Mouse (Mus musculus) heart, embryonic 12.5 days (tissue): ENCODE measurements around the gene Ddias. TPM values are rescaled to one million over a fixed set of nuclear protein-coding genes. Genes with fewer than 3 reads are reported as not detected.

Source experiments
- ATAC-seq: fragments of 200-750 bp; cut with Nextera tagmentation; 2 replicates; pipeline ENCODE4 v1.8.0; 2017; ENCODE audit warnings: moderate TSS enrichment, moderate library complexity; ENCODE audit not compliant: insufficient number of reproducible peaks, low FRiP score
- H3K27ac ChIP-seq: fragments of 300-500 bp; sonication (generic); 2 replicates; pipeline ENCODE4 v1.5.1; 2016; ENCODE audit warnings: mild to moderate bottlenecking, moderate library complexity; ENCODE audit not compliant: poor library complexity, severe bottlenecking
- H3K27me3 ChIP-seq: fragments of 300-500 bp; sonication (generic); replicated peaks from 2 replicates; pipeline ENCODE4 v1.6.1; 2016; ENCODE audit warnings: mild to moderate bottlenecking, moderate library complexity
- H3K36me3 ChIP-seq: fragments of 300-500 bp; sonication (generic); 2 replicates; pipeline ENCODE4 v1.6.1; 2016; ENCODE audit warnings: mild to moderate bottlenecking, moderate library complexity
- H3K4me1 ChIP-seq: fragments of 300-500 bp; sonication (generic); replicated peaks from 2 replicates; pipeline ENCODE4 v1.6.1; 2016; ENCODE audit warnings: mild to moderate bottlenecking
- H3K4me2 ChIP-seq: fragments of 300-500 bp; sonication (generic); 2 replicates; pipeline ENCODE4 v1.6.1; 2016; ENCODE audit warnings: mild to moderate bottlenecking, moderate library complexity
- H3K4me3 ChIP-seq: fragments of 300-500 bp; sonication (generic); 2 replicates; pipeline ENCODE4 v1.5.1; 2016; ENCODE audit warnings: mild to moderate bottlenecking
- H3K9ac ChIP-seq: fragments of 300-500 bp; sonication (generic); 2 replicates; pipeline ENCODE4 v1.6.1; 2016; ENCODE audit warnings: mild to moderate bottlenecking, moderate library complexity
- H3K9me3 ChIP-seq: fragments of 300-500 bp; sonication (generic); replicated peaks from 2 replicates; pipeline ENCODE4 v1.6.1; 2016; ENCODE audit warnings: mild to moderate bottlenecking, moderate library complexity
- WGBS: fragments of 180-500 bp; shearing (Covaris S2); methylation state at CpG from one replicate; pipeline ENCODE4 v1.1.7; 2016; 5-methylcytosine and 5-hydroxymethylcytosine counted together
- polyA plus RNA-seq: library from polyadenylated mRNA; unstranded; fragments of >200 nt; fragmentation: Nextera tagmentation; extraction: Ambion mirVana; gene quantifications from 2 replicates; pipeline ENCODE4 v1.2.1, GENCODE M21; 2016

Gene Ddias
- polyA plus RNA-seq, 1 experiment from 2014 or later = 11.6 TPM

DNA sequence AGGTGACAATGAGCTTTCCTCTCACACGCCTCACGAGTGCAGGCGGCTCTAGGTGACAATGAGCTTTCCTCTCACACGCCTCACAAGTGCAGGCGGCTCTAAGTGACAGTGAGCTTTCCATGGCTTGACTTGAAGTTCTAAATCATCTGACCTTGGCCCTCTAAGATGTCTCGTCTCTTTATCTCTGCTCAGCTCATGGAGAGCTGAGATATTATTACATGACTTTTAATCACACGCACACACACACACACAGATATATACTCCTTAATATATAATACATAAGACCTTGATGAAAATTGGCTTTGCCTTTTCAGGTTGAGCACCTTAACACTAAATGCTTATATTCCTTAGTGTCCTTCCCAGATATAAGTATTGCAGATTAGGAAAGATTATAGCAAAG lies 12.8 kb upstream of the Ddias start:
- no peak overlapping the region for H3K9ac ChIP-seq
- no peak overlapping the region for H3K4me3 ChIP-seq
- H3K9me3 ChIP-seq = no peaks in the 10 kb centered on the region
- no peaks in the 10 kb centered on the region for H3K36me3 ChIP-seq
- H3K4me1 ChIP-seq = peaks cover 12% of the 10 kb centered on the region
- WGBS = 58% methylated on average over 7 of the region's 7 CpGs
- no peaks in the 10 kb centered on the region for H3K27me3 ChIP-seq
- no peak overlapping the region for H3K4me2 ChIP-seq
- ATAC-seq = no peak
- peak overlapping the region; percentile 31; the same call in 1 of the 2 replicates for H3K27ac ChIP-seq

DNA sequence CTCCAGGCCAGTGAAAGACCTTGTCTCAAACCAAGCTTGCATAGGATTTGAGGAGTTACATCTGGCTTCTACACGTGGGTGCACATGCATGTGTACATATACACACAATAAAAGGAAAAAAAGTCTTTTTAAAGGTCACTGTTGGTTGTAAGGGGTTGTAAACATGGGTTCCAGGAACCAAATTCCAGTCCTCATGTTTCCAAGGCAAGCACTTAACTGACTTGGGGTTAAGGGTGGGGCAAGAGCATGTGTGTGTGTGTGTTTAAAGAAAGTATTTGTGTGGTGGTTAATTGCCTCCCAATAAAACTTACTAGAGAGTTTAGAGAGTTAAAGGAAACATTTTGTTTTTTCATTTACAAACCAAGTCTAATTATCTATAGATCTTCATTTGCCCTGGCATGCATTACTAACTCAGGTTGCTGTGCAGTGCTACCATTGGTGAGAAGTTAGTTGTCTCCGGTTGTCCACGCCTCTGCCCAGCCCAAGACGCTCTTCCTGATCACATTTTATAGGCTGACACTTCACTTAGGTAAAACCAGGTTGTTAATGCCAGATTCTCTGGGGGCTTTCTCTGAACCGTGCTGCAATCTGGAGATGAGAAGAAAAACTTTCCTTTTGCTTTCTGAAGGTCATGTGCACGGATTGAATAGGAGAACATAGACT lies 11.1 kb upstream of the Ddias start:
- H3K27ac ChIP-seq = no peak overlapping the region

DNA sequence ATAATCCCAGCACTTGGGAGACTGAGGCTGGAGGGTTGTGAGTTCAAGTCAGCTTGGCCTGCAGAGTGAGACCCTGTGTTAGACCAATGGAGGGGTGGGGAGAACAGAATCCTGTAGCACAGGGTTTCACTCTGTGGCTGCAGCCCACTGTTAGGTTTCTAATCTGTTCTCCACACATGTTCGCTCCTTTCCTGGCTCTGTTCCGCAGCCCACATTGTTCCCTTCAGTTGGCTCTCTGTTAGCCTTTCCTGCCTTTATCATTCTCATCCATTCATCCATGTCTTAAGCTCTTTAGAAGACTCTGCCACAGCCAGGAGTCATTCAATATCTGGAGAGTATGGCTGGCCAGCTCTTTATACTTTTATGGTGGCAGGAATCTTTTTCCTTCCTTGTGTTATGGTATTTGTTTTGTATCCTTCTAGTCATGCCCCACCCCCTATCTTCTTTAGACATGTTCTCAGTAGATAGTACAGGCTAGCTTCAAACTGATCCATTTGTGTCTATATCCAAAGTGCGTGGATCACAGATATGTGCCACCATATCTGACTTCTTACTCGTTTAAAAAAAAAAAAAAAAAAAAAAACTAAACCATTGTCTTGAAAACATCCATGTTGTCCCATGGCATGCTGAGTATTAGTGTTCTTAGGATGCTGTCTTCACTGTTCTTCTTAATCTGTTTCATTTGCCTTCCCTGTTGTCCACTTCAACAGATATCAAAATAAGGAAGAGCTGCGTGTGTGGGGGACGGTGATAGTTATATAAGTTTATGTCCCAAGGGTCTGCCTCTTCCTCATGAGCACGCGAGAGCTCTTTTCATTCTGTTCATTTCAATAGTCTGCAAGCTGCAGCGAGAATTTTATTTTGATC lies 10.0 kb upstream of the Ddias start:
- H3K4me1 ChIP-seq = peaks cover 6% of the 10 kb centered on the region
- H3K4me3 ChIP-seq = no peak overlapping the region
- no peaks in the 10 kb centered on the region for H3K36me3 ChIP-seq
- H3K9ac ChIP-seq = no peak overlapping the region
- H3K27ac ChIP-seq = peak overlapping the region; percentile 35; the same call in 1 of the 2 replicates
- peak; percentile 60 for ATAC-seq
- no peaks in the 10 kb centered on the region for H3K27me3 ChIP-seq
- no peaks in the 10 kb centered on the region for H3K9me3 ChIP-seq
- no peak overlapping the region for H3K4me2 ChIP-seq
- 75% methylated on average over 9 of the region's 9 CpGs for WGBS

More for the DNA sequence above, 11.1 kb upstream of the Ddias start:
- ATAC-seq = no peak
- Histone ChIP-seq H3K4me2 (no peak overlapping the region), H3K9ac (no peak overlapping the region), H3K9me3 (no peaks in the 10 kb centered on the region), H3K4me1 (peaks cover 6% of the 10 kb centered on the region), H3K27me3 (no peaks in the 10 kb centered on the region), H3K36me3 (no peaks in the 10 kb centered on the region), H3K4me3 (no peak overlapping the region)
- 78% methylated on average over 6 of the region's 6 CpGs for WGBS

DNA sequence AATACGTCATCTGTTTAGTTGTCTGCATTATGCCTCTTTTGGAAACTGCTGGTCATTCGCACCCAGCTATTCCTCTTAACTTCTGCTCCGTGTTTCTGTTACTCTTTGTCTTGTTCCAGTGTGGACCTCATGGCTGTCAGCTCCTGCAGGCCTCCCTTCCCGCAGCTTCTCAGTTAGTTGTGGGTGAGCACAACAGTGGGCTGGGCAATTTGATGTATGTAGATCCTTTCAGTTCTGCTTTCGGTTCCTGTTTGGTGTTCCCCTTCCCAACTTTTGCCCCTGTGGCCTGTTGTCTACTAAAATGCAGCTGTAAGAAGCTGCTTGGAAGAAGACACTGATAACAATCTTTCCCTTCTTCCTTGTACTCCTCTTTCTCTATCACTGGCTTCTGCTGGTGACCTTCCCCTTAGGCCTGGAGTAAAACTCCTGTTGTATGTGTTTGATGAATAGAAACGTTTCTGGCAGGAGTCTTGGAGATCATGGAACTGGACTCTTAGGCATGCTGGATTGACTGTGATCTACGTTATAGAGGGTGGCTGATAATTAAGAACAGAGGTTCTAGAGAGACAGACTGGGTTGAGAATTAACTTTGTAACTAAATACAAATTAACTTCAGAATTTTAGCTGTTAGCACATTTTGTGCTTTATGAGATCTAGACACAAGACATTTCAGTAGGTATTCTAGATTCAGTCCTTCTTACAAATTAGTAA lies 4.7 kb upstream of the Ddias start:
- peaks cover 9% of the 10 kb centered on the region; the same call in 1 of the 2 replicates for H3K4me1 ChIP-seq
- H3K27ac ChIP-seq = no peak overlapping the region
- no peaks in the 10 kb centered on the region for H3K27me3 ChIP-seq
- ATAC-seq = no peak
- no peaks in the 10 kb centered on the region for H3K36me3 ChIP-seq
- no peak overlapping the region for H3K4me3 ChIP-seq
- no peak overlapping the region; the same call in 1 of the 2 replicates for H3K4me2 ChIP-seq
- 65% methylated on average over 7 of the region's 7 CpGs for WGBS
- H3K9ac ChIP-seq = no peak overlapping the region
- no peaks in the 10 kb centered on the region for H3K9me3 ChIP-seq

DNA sequence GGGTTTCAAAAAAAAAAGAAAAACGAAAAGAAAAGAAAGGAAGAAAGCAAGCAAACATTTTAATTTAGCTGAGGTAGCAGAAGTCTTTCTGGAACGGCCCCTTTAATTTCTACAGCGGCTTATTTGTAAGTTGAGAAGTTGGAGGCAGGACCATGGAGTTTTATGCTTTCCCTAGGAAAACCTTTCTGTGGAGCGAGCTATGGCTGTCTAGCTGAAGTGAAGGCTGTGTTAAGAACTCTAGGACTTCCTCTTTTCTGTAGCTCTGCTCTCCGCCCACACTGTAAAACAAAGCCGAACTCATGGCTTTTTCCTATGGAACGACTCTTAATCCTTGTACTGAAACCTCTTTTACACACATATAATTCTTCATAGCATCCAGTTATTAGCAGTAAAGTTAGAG lies 2.5 kb upstream of the Ddias start:
- Histone ChIP-seq H3K9ac (no peak overlapping the region), H3K27ac (peak overlapping the region; percentile 46; the same call in 1 of the 2 replicates)
- WGBS = 41% methylated on average over 7 of the region's 7 CpGs

DNA sequence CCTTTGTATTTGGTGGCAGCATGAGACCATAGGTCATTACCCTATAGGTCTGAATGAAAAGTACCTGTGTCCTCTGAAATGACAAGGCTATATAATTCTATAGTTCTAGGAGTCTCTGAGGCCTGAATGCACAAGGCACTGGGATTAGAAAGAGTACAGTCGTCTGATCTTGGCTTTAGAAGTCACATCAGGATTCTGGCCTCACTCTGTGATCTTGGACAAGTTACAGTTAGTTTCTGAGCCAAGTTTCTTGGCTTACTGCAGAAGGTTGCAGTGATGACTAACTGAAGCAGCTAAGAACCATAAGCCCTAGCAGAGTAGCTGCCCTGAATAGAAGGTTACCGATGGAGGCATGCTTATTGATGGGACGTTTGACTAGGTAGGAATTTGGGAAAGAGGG lies 2.0 kb upstream of the Ddias start:
- Histone ChIP-seq H3K4me2 (peak overlapping the region; percentile 88), H3K4me1 (peaks cover 13% of the 10 kb centered on the region), H3K27ac (peak overlapping the region; percentile 23; the same call in 1 of the 2 replicates), H3K4me3 (peak overlapping the region; percentile 57), H3K27me3 (no peaks in the 10 kb centered on the region), H3K36me3 (0 out of 2 replicates have a peak, but pooled peaks cover 4% of the 10 kb centered on the region), H3K9me3 (no peaks in the 10 kb centered on the region), H3K9ac (peak overlapping the region; percentile 28; the same call in 1 of the 2 replicates)
- ATAC-seq = no peak
- WGBS = 40% methylated on average over 3 of the region's 3 CpGs

More for the DNA sequence above, 2.5 kb upstream of the Ddias start:
- Histone ChIP-seq H3K27me3 (no peaks in the 10 kb centered on the region), H3K9me3 (no peaks in the 10 kb centered on the region), H3K4me2 (peak overlapping the region; percentile 59), H3K4me1 (peaks cover 13% of the 10 kb centered on the region), H3K36me3 (0 out of 2 replicates have a peak, but pooled peaks cover under 1% of the 10 kb centered on the region), H3K4me3 (peak overlapping the region; percentile 30)
- ATAC-seq = no peak

DNA sequence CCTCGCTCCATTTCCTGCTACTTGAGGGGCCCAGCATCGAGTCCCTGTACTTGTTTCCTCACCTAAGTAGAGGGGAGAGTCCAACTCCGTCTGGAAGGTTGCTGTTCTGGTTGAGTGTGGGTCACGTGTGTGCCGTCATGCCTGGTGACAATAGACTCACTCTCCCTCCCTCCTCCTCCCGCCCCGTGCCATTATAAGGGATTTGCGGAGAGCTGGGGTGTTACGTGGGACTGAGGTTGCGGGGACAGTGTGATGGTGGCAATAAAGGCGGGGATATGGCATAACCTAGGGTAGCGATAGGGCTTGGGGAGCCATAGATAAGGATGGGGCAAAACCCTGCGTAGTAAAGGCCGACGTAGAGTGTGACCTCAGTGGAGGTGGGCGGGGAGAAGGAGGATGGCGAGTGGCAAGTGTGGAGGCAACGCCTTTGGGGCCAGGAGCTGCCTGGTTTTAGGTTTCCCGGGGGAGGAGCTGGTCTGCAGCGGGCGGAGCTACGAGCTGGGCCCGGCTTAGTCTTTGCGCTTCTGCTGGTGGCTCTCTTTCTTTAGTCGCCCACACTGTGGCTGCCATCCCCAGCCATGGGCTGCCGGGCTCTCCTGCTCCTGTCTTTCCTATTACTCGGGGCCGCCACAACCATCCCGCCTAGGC lies 838 bp upstream of the Ddias start:
- Histone ChIP-seq H3K4me3 (peak overlapping the region; percentile 57), H3K9ac (peak overlapping the region; percentile 85), H3K27ac (peak overlapping the region; percentile 98), H3K9me3 (no peaks in the 10 kb centered on the region), H3K27me3 (no peaks in the 10 kb centered on the region), H3K4me2 (peak overlapping the region; percentile 88), H3K36me3 (0 out of 2 replicates have a peak, but pooled peaks cover 4% of the 10 kb centered on the region), H3K4me1 (peaks cover 13% of the 10 kb centered on the region)
- peak; percentile 93 for ATAC-seq
- under 1% methylated on average over 29 of the region's 29 CpGs for WGBS

DNA sequence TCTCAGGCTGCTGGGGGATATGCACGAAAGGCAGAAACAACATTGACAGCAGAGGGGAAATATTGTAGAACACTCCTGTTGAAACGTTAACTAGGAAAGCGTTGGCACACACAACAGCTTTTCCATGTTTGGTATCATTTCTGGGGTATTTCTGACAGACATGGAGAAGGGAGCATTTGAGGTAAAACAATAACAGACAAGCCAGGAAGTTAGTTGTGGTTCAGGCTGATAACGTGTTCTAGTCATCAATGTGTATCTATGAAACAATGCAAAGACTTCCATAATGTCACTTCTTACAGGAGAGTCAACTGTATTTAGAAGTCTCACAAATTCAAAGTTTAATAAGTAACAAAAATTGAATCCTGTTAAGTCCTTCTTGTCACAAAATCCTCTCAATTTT lies 2.5 kb downstream of the Ddias start:
- no peak for ATAC-seq
- Histone ChIP-seq H3K27ac (no peak overlapping the region), H3K36me3 (0 out of 2 replicates have a peak, but pooled peaks cover 10% of the 10 kb centered on the region), H3K9ac (no peak overlapping the region), H3K4me3 (no peak overlapping the region), H3K9me3 (no peaks in the 10 kb centered on the region), H3K4me2 (no peak overlapping the region), H3K4me1 (peaks cover 10% of the 10 kb centered on the region), H3K27me3 (no peaks in the 10 kb centered on the region)
- 79% methylated on average over 4 of the region's 4 CpGs for WGBS

DNA sequence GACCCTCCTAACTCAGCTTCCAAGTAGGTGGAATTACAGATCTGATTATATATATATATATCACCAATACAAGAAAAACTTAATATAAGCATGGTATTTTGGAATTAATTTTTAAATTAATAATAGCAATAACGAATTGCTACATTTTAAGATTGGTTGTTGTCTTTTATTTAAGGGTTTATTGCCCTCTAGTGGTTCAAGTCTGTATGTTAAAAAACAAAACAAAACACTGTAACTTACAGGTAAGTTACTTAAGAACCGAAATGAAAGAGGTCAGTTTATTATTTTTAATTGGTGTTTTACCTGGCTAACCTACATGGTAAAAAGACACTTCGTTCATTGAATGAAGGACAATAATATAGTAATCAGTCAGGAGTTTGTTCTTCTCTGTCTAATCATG lies 3.9 kb downstream of the Ddias start:
- H3K9me3 ChIP-seq = no peaks in the 10 kb centered on the region
- H3K4me3 ChIP-seq = no peak overlapping the region
- H3K9ac ChIP-seq = no peak overlapping the region
- H3K27ac ChIP-seq = no peak overlapping the region
- WGBS = 69% methylated on average over 3 of the region's 3 CpGs
- no peak for ATAC-seq
- no peaks in the 10 kb centered on the region for H3K27me3 ChIP-seq
- peaks cover 5% of the 10 kb centered on the region for H3K4me1 ChIP-seq
- H3K36me3 ChIP-seq = 0 out of 2 replicates have a peak, but pooled peaks cover 10% of the 10 kb centered on the region
- H3K4me2 ChIP-seq = no peak overlapping the region

DNA sequence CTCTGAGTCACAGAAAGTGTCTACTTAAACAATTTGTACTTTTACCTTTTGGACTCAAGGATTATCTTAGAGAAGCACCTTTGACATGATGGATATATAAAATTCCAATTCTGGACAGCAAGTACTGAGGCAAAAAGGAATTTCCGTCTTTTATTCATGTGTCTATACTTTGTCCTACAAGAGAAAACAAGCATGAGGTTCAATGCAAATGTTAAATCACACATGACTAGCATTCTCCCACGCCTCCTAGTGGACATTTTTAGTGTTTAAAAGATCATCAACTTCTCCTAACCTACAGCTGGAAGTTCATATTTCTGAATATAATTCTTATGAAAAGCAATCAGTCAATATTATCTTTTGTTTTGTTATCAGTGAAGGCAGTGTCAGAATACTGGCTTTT lies 7.5 kb downstream of the Ddias start:
- ATAC-seq = no peak
- H3K27ac ChIP-seq = no peak overlapping the region
- 44% methylated on average over 2 of the region's 2 CpGs for WGBS

More for the DNA sequence above, 7.5 kb downstream of the Ddias start:
- Histone ChIP-seq H3K9ac (no peak overlapping the region), H3K4me2 (no peak overlapping the region), H3K36me3 (peaks cover 13% of the 10 kb centered on the region), H3K27me3 (no peaks in the 10 kb centered on the region), H3K9me3 (no peaks in the 10 kb centered on the region), H3K4me1 (no peaks in the 10 kb centered on the region), H3K4me3 (no peak overlapping the region)
